Mouse (Mus musculus): Measurements from ENCODE around the gene Gm20388.

DNA sequence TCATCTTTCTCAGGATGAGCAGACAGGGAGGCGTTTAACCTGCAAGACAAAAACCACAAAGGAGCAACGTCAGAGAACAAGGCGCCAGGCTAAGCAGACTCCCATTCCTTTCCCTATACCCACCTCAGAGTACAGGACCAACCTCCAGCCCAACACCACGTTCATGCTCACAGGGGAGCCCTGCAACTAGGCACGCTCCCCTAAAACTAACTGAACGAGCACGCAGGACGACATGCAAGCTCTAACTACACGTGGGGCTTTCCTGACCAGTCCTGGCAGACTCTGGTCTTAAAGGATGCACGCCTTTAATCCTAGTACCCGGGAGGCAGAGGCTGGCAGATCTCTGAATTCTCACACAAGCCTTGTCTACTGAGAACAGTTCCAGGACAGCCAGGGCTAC, 1910.7 kb downstream of the Gm20388 start:
- no peak for TF ChIP-seq CTCF (conservative IDR thresholded peaks at IDR 0.05; ENCODE audit: insufficient read depth, insufficient read length, low read depth, low read length)
- no peak for TF ChIP-seq POLR2A (IDR thresholded peaks at IDR 0.05; ENCODE audit: low read depth, low read length)

All from kidney, adult 2 months (tissue).